Mouse (Mus musculus) midbrain, embryonic 11.5 days (tissue): ENCODE results near the gene Nkapd1. TPM values are rescaled to one million over a fixed set of nuclear protein-coding genes. Genes with fewer than 3 reads are reported as not detected.

Experiments used
- ATAC-seq: fragments of 200-750 bp; cut with Nextera tagmentation; 2 replicates; pipeline ENCODE4 v1.8.0; 2017; ENCODE audit warnings: moderate TSS enrichment, moderate library complexity; ENCODE audit not compliant: low FRiP score
- DNase-seq: peaks from one replicate; pipeline ENCODE4 v3.0.0; 2015; ENCODE audit warnings: low spot score; ENCODE audit errors: missing footprints
- H3K27ac ChIP-seq: fragments of 300-500 bp; sonication (generic); 2 replicates; pipeline ENCODE4 v1.5.1; 2014; ENCODE audit warnings: low read depth, low read length
- H3K27me3 ChIP-seq: fragments of 300-500 bp; sonication (generic); 2 replicates; pipeline ENCODE4 v1.6.1; 2014; ENCODE audit warnings: mild to moderate bottlenecking, low read length, moderate library complexity, mixed read lengths; ENCODE audit not compliant: control insufficient read depth, insufficient read depth
- H3K36me3 ChIP-seq: fragments of 300-500 bp; sonication (generic); 2 replicates; pipeline ENCODE4 v1.6.1; 2014; ENCODE audit warnings: mild to moderate bottlenecking, low read length, moderate library complexity, mixed read lengths; ENCODE audit not compliant: control insufficient read depth, insufficient read depth
- H3K4me1 ChIP-seq: fragments of 300-500 bp; sonication (generic); 2 replicates; pipeline ENCODE4 v1.6.1; 2014; ENCODE audit warnings: low read length; ENCODE audit not compliant: control insufficient read depth, insufficient read depth
- H3K4me2 ChIP-seq: fragments of 300-500 bp; sonication (generic); 2 replicates; pipeline ENCODE4 v1.6.1; 2014; ENCODE audit warnings: mild to moderate bottlenecking, moderate library complexity
- H3K4me3 ChIP-seq: fragments of 300-500 bp; sonication (generic); 2 replicates; pipeline ENCODE4 v1.5.1; 2014; ENCODE audit warnings: low read depth, low read length
- H3K9ac ChIP-seq: fragments of 300-500 bp; sonication (generic); 2 replicates; pipeline ENCODE4 v1.6.1; 2014; ENCODE audit warnings: low read length
- H3K9me3 ChIP-seq: fragments of 300-500 bp; sonication (generic); 2 replicates; pipeline ENCODE4 v1.6.1; 2016; ENCODE audit warnings: low read length; ENCODE audit not compliant: control insufficient read depth
- WGBS: fragments of 180-500 bp; shearing (Covaris S2); extraction: QIAGEN DNeasy Blood & Tissue Kit; methylation state at CpG from one replicate; pipeline ENCODE4 v1.1.7; 2014; 5-methylcytosine and 5-hydroxymethylcytosine counted together
- polyA plus RNA-seq: library from polyadenylated mRNA; unstranded; fragments of >200 nt; fragmentation: Nextera tagmentation; extraction: Ambion mirVana; gene quantifications from 2 replicates; pipeline ENCODE4 v1.2.1, GENCODE M21; 2014

Gene Nkapd1
- polyA plus RNA-seq, 1 experiment from 2014 or later: 26.2 TPM

- WGBS: 81% methylated on average over 10 of the region's 10 CpGs
- Histone ChIP-seq H3K27ac (no peak overlapping the region), H3K27me3 (no peaks in the 10 kb centered on the region), H3K4me1 (no peaks in the 10 kb centered on the region), H3K4me2 (no peak overlapping the region), H3K9me3 (no peaks in the 10 kb centered on the region), H3K36me3 (peaks cover 2% of the 10 kb centered on the region; the same call in 1 of the 2 replicates), H3K9ac (no peak overlapping the region), H3K4me3 (no peak overlapping the region)
- DNase-seq (no peak), ATAC-seq (no peak)
These were observed 26.3 kb downstream of the Nkapd1 start for GRCm38 (mm10) chr9:50590856-50591518.

DNA sequence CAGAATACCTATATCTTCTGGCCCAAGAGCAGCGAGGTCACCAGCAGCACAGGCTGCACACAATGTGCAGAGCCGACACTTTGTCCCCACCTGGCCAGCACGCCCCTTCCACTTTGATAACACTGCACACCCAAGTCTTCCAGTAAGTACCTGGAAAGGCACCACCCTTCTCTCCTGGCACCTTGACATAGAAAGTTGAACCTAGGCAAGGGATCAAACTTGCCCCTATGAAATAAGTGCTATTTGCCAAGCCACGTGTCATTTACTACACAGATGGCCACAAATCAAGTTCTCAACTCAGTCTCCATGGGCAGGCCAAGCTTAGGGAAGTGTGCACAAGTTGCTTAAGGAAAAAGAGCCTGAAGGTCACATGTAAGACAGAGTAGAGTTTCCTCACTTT is 30.3 kb downstream of the Nkapd1 start:
- 84% methylated on average over 4 of the region's 4 CpGs for WGBS

DNA sequence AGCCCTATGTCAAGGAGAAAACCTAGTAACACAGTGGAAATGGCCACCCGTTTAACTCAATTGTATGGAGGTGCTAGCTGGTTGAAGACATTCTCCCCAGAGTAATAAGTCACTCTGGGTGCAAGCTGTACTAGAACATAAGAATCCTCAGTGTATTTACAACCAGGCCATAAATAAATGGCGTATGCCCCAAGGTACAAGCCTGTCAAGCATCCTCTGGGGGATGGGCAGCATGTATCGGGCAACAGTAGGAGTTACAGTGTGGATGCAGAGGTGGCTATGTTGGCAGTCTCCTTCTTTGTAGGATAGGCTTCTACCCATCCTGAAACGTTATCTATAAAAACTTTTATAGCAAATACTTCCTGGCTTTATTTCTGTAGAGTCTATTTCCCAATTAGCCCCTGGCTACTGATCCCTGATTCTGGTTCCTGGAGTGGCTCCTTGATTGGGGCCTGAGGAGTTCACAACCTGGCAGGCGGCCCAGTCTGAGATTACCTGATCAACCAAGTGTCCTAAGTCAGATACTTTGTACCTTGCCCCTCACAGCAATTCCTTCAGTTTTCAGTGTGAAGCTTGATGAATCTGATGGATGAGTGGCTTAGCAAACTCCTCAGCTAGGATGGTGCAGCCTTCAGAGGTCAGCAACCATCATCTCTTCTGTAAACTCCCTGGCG is 32.0 kb downstream of the Nkapd1 start:
- no peak overlapping the region for H3K4me3 ChIP-seq
- ATAC-seq: no peak
- H3K4me2 ChIP-seq: no peak overlapping the region
- no peaks in the 10 kb centered on the region for H3K27me3 ChIP-seq
- no peaks in the 10 kb centered on the region for H3K36me3 ChIP-seq
- DNase-seq: no peak
- H3K9ac ChIP-seq: no peak overlapping the region
- 85% methylated on average over 6 of the region's 6 CpGs for WGBS
- H3K9me3 ChIP-seq: no peaks in the 10 kb centered on the region
- H3K27ac ChIP-seq: no peak overlapping the region
- H3K4me1 ChIP-seq: no peaks in the 10 kb centered on the region

More for the DNA sequence above, 30.3 kb downstream of the Nkapd1 start:
- Histone ChIP-seq H3K4me1 (no peaks in the 10 kb centered on the region), H3K9me3 (no peaks in the 10 kb centered on the region), H3K9ac (no peak overlapping the region), H3K27ac (no peak overlapping the region), H3K4me2 (no peak overlapping the region), H3K36me3 (no peaks in the 10 kb centered on the region), H3K4me3 (no peak overlapping the region), H3K27me3 (no peaks in the 10 kb centered on the region)
- no peak for ATAC-seq
- no peak for DNase-seq

- ATAC-seq: no peak
- H3K4me2 ChIP-seq: no peak overlapping the region
- H3K9ac ChIP-seq: no peak overlapping the region
- H3K36me3 ChIP-seq: no peaks in the 10 kb centered on the region
- H3K9me3 ChIP-seq: no peaks in the 10 kb centered on the region
- no peak for DNase-seq
- WGBS: 12% methylated on average over 4 of the region's 4 CpGs
- no peaks in the 10 kb centered on the region for H3K4me1 ChIP-seq
- no peak overlapping the region for H3K4me3 ChIP-seq
- no peaks in the 10 kb centered on the region for H3K27me3 ChIP-seq
- no peak overlapping the region for H3K27ac ChIP-seq
These were observed 36.9 kb downstream of the Nkapd1 start for GRCm38 (mm10) chr9:50580370-50580769.

DNA sequence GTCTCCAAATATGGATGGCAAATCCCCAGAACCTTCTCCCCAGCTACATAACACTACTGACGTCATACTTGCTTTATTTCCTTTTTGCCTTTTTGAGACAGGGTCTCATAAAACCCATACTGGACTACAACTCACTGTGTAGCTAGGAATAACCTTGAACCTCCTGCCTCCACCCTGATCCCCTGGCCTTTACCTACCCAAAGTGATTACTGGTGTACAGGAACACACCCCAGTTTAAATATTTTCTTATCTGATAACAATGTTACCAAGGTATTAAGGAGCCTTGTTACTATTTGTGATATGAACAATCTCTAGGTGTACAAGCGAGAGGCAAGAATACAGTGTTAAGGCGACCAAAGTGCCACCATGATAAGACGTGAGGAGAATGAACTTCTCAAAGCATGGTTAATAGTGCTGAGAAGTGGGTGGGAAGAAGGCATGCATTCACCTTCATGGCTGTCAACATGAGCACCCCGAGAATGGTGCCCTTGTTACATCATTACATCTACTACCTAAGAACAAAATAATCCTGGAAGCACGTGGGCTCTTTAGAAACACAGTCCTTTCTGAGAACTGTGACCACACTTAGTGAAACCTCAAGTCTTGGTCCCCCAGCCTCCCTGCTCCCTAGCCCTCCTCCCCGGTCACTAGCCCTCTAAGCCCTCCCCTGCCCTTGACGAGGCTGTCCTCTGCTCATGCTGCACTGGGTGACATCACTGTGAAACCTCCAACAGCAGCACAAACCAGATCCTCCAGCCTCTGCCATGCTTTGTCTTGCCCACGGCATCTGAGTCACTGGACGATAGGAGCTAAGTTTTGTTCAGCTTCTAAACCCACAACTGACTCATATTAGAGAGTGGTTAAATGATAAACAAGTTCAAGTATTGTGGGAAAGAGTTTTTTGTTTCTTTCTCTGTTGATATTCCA is 47.4 kb downstream of the Nkapd1 start:
- Histone ChIP-seq H3K4me1 (no peaks in the 10 kb centered on the region), H3K9me3 (no peaks in the 10 kb centered on the region), H3K4me3 (no peak overlapping the region), H3K27ac (no peak overlapping the region), H3K9ac (no peak overlapping the region), H3K27me3 (no peaks in the 10 kb centered on the region), H3K4me2 (no peak overlapping the region), H3K36me3 (no peaks in the 10 kb centered on the region)
- no peak for DNase-seq
- no peak for ATAC-seq
- WGBS: 83% methylated on average over 10 of the region's 10 CpGs

DNA sequence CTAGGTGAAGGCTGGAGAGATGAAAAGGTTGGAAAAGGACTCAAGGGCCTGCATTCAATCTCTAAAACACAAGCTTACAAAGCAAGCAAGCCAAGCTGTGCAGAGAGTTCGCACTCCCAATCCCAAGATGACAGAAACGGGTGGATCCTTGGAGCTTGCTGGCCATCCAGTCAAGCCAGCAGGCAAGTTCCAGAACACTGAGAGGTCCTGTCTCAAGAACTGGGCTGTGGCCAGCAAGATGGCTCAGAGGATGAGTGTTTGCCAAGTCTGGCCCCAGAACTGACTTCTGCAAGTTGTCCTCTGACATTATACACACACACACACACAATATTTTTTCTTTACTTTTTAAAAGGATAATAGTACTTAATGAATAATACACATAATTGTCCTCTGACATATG is 49.4 kb downstream of the Nkapd1 start:
- ATAC-seq: no peak

DNA sequence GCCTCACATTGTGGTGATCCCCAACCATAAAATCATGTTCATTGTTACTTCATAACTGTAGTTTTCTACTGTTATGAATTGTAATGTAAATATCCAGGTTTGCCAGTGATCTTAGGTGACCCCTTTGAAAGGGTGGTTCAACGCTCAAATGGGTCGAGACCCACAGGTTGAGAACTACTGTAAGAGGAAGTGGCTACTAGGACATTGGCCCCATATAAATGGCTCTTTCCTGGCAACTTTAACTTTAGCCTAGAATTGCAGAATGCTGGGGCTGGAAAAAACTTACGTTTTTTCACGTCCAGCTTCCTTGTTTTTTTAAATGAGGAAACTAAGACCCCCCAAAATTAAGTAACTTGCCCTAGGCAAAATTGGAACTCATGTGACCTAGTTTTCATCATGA is 49.9 kb downstream of the Nkapd1 start:
- no peaks in the 10 kb centered on the region for H3K4me1 ChIP-seq

More for the DNA sequence above, 49.4 kb downstream of the Nkapd1 start:
- H3K4me1 ChIP-seq: no peaks in the 10 kb centered on the region
- H3K9me3 ChIP-seq: no peaks in the 10 kb centered on the region
- H3K4me2 ChIP-seq: no peak overlapping the region
- no peaks in the 10 kb centered on the region for H3K27me3 ChIP-seq
- H3K27ac ChIP-seq: no peak overlapping the region
- no peak for DNase-seq
- H3K9ac ChIP-seq: no peak overlapping the region
- no peak overlapping the region for H3K4me3 ChIP-seq
- no peaks in the 10 kb centered on the region for H3K36me3 ChIP-seq
- whole genome bisulfite sequencing: 98% methylated on average over 2 of the region's 2 CpGs

GRCm38 (mm10) chr9:50565940-50566339 is 51.3 kb downstream of the Nkapd1 start:
- Histone ChIP-seq H3K4me3 (no peak overlapping the region), H3K27ac (no peak overlapping the region), H3K27me3 (no peaks in the 10 kb centered on the region), H3K36me3 (no peaks in the 10 kb centered on the region), H3K4me1 (no peaks in the 10 kb centered on the region), H3K4me2 (no peak overlapping the region), H3K9me3 (no peaks in the 10 kb centered on the region), H3K9ac (no peak overlapping the region)
- DNase-seq: no peak
- ATAC-seq: no peak
- WGBS: 79% methylated on average over 4 of the region's 4 CpGs

More for the DNA sequence above, 49.9 kb downstream of the Nkapd1 start:
- ATAC-seq (no peak), DNase-seq (no peak)
- Histone ChIP-seq H3K4me2 (no peak overlapping the region), H3K27me3 (no peaks in the 10 kb centered on the region), H3K36me3 (no peaks in the 10 kb centered on the region), H3K27ac (no peak overlapping the region), H3K9me3 (no peaks in the 10 kb centered on the region), H3K9ac (no peak overlapping the region), H3K4me3 (no peak overlapping the region)
- 90% methylated on average over 4 of the region's 4 CpGs for WGBS

GRCm38 (mm10) chr9:50565173-50565572 is 52.1 kb downstream of the Nkapd1 start:
- H3K4me2 ChIP-seq: no peak overlapping the region
- H3K4me1 ChIP-seq: no peaks in the 10 kb centered on the region
- ATAC-seq: no peak
- no peaks in the 10 kb centered on the region for H3K27me3 ChIP-seq
- no peaks in the 10 kb centered on the region for H3K36me3 ChIP-seq
- H3K4me3 ChIP-seq: no peak overlapping the region
- no peaks in the 10 kb centered on the region for H3K9me3 ChIP-seq
- 78% methylated on average over 7 of the region's 7 CpGs for WGBS
- no peak overlapping the region for H3K9ac ChIP-seq
- H3K27ac ChIP-seq: no peak overlapping the region
- DNase-seq: no peak
